Mouse (Mus musculus) kidney, postnatal 4 days (tissue): ENCODE measurements around the gene Dnajc4.

ENCODE experiments used
- DNase-seq, 2 experiments: peaks; one replicate each; pipeline ENCODE4 v3.0.0; 2021; ENCODE audit warnings: mixed read lengths in 2 of 2

Dnajc4 gene

DNA sequence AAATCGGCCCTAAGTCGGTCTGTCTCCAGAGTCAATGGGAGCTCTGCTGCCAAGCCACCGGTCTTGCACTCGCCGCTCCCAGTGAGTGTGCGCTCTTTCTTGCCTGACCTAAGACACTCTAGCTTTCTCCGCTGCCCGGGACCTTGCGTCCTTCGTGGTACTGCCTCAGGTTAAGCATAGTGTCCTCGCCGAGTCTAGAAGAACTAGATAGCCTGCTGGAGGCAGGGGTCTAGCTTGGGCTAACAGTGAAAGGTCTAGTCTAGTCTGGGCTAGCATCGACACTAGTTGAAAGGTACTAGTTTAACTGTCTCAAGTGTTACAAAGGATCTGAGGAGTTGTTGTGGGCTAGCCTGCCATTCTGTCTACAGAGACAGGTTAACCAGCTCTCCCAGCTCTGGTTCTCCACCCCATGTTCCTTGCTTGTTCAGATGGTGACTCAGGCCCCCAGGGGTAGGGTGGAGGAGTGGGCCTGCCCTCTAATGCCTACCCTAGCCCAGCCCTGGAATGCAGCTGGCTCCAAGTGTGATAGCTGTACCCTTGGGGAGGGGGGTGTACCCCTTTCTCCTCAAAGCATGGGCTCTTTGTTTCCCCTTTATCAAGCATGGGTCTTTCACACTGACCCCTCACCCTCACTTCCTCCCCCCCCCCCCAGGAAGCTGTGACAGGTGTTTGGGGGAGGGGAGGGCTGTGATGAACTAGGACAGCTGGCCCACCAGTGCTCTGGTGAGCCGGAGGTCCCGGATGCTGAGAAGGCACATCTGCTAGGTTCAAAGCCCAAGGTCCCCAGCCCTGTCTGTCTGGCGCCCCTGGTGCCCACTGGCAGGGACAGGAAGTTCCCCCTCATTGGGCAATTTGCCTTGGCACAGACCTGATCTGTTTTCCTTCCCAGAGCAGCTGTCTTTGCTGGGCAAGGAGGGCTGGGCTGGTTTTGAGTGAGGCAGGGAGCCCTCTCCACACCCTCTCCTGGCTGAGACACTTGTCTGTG lies 16.5 kb downstream of the Dnajc4 start, which contains the start of gene Plcb3:
Gene Plcb3 (minus strand): TSS at position 934 of the 985 bp plus-strand sequence.
- DNase-seq, result peak; percentile 70 to 81

DNA sequence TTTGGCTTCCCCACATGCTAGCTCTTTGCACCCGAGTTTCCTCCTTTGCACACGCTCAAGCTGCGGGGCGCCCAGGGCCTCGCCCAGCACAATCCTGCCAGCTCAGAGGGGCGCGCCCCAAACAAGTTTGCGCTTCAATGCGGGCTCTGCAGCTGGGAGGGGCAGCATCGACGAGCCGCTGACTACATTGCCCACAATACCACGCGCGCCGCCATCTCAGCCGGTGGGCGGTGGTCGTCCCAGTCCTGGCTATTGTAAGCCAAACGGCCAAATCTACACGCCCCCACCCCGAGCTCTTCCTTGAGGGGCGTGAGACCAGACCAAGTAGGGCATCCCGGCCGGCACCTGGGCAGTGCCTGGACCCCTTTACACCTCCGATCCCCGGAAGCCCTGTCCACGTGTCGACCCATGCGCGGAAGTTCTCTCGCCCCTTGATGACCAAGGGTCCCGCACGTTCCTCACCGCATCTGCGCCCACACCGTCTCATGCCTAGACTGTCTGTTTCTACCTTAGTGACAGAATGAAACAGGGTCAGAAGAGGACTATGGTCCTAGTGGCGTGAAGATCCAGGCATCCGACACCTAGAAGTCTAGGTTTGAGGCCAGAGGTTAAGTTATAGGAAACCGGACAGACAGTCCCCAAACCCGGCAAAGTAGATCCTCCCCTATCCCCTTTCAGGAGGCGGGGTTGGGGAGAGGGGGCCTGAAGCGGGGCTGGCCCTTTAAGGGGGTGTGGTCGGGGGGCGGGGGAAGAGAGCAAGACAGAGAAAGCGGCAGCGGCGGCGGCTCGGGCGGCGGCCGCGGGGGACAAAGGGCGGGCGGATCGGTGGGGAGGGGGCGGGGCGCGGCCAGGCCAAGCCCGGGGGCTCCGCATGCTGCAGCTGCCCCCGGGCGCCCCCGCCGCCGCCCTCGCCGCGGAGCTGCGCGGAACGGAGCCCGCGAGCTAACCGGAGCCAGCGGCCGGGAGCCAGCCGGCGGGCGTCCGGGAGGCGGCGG lies 17.9 kb downstream of the Dnajc4 start, which contains the start of gene Ppp1r14b:
Gene Ppp1r14b (plus strand): TSS at position 758 of the 995 bp plus-strand sequence.
- peak; percentile 92 to 95 for DNase-seq

DNA sequence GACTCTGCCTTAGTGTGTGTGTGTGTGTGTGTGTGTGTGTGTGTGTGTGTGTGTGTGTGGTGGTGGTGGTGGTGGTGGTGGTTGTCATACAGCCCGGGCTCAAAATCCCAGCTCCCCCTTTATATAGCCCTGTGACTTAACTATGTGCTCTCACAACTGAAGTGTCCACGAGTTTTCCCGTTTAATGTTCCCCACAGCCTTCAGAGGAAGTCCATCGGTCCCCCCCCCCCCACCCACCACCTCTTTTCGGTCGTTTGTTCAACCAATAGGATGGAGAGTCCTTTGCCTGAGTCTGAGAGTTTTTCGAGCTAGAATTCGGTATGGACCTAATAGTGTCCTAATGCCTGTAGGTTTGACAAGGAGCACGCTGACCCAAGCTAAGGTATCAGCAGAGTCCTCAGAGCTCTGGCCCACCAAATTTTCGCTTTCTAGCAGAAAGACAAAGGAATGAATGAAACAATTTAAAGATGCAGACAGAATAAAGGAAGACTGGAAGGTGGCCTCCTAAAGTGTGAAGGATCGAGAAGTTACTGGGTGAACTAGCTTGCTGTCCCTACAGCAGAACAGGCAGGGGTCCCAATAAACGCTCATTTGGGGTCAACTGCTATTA lies 18.7 kb downstream of the Dnajc4 start:
- DNase-seq, result no peak

DNA sequence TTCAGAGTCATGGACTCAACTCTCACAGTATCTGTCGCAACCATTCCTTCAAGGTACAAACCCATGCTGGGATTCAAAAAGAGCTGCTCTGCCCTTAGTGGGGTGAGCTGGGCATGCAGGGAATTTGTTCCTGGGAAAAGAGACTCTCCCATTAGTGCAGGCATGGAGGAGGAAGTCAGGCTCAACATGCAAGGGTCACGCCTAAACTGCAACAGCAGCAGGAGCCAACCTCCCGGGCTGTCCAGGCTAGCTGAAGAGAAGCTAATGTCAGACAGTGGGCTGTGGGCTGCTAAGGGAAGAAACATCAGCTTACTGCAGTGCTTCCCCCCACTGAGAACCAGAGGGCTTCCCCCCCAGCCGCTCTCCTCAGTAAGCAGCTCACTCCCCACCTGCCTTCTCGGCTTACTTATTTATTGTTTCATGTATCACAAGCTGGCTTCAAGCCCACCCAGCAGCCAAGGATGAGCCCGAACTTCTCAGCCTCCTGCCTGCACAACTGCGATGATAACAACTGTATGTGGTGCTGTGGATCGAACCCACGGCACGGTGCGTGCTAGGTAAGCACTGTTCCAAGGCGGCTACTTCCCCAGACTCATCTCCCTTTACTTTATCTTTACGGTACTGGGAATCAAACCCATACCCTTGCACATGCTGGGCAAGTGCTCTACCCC lies 20.0 kb downstream of the Dnajc4 start:
- no peak for DNase-seq

DNA sequence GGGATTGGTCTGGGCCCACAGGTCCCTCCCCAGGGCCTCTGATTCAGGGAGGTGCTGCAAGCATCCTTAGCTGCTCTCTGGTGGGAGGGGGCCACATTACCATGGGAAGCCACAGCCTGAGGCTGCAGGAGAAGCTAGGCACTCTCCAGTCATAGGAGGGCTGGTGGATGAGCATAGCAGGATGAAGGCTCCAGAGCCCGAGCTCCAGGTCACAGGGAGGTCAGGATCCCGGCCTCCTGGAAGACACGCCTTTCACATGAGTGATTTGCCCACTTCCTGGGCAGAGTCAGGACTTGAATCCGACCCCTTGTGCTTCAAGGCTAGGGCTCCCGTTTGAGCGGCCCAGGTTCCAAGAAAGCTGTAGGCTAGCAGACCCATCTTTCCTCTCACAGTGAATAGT lies 20.7 kb downstream of the Dnajc4 start:
- no peak for DNase-seq

DNA sequence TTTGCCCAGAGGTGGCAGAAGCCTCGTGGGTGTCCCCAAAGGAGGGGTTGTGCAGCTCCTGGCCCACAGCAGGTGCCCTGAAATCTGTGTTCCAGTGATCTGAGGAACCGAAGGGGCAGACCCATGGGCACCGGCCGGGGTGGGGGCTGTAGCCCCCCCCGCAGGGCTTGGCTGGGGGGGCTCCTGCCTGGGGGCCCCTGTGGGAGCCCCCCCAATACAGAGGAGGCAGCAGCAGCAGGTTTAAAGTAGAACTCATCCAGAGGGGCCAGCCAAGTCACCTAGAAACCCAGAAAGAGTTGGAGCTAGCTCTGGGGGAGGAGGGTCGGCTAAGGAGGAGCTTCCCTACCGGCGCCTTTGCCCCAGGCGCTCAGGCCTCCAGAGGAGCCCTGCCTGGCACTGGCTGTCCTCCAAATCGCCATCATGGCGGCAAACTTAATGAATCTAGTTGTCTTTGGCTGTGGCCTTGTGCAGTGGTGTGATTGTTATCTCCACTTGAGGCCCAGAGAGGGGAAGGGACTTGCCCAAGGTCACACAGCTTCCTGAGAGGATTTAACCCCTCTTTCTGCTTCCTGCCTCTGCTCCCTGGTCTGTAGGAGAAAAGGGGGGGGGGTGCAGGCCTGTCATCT lies 21.8 kb downstream of the Dnajc4 start:
- DNase-seq, result peak in 1 of 2 experiments; percentile 37

DNA sequence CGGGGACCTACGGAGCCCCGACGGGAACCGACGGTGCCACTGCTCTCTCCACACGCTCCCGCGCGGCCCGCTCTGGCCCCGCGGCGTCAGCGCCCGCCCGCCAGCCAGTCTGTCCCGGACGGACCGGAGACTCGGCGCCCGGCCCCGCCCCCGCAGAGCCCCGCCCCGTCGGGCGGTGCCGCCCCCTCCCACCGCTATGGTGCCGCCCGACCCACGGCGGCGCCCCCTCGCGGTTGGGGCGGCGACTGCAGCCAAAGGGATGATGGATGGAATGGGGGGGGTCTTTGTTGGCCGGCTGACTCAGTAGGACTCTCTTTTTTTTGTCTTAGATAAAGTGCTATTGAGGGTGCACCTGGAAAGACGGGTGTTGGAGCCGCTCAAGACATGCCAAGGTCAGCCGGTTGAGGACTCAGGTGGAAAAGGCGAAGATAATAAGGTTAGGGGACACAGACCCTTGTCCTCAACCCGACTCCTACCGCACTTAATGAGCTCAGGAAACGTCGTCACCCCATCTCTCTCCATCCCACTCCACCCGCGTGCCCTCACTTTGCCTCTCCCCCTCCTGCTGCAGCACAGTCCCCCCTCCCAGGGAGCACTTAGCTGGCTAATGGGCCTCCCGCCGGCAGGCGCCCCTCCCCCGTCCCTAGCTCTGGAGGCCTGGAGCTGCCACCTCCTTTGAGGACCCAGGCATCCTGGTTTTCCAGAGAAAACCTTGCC lies 22.5 kb downstream of the Dnajc4 start:
- peak; percentile 86 to 91 for DNase-seq

DNA sequence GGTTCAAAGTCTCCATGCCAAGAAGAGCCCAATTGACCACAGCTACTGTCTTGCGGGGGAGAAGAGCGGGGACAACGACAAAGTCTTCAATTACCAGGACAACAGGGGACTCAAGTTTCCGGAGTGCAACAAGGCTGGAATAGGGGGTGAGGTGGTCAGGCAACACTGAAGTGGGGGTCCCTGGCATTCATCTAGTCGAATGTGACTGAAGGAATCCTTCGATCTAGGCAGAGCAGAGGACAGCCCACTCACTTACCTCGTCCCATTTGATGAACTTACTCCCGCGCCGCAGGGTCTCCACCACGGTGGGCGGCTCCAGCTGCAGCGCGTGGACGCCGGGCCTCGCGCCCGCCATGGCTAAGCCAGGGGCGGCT lies 23.1 kb downstream of the Dnajc4 start:
- no peak for DNase-seq

DNA sequence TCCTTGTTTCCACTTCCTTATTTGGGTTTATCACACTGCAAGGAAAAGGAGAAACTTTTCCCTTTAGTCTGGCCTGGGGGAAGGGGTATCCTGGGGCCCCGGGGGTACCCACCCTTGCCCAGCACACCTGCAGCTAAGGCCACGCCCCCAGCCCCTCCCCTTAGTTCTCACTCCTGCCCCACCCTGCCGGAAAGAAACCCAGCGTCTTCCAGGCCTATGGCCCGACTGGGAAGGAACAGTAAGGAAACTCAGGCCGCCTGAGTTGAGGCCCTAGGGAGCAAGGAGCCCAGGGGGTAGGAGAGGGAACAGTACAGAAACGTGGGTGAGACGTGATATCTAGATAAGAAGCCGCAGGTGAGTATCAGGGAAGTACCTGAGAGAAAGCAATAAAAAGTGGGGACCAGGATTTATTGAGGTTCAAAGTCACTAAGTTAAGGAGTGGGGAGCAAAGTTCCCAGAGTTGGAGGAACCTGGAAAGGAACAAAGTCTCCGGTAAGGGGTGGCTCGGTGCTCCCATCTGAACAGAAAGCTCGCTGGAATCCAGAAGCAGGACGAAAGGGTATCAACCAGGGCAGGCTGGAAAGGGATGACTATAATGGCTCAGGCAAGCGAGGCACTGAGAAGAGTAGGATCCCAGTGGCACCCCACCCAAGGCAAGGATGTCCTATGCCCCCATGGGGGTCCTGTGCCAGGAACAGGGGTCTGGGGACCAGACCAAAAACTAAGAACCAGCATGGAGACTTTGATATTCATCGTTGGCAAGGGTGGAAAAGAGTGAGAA lies 23.7 kb downstream of the Dnajc4 start:
- DNase-seq, result peak; percentile 66 to 77

DNA sequence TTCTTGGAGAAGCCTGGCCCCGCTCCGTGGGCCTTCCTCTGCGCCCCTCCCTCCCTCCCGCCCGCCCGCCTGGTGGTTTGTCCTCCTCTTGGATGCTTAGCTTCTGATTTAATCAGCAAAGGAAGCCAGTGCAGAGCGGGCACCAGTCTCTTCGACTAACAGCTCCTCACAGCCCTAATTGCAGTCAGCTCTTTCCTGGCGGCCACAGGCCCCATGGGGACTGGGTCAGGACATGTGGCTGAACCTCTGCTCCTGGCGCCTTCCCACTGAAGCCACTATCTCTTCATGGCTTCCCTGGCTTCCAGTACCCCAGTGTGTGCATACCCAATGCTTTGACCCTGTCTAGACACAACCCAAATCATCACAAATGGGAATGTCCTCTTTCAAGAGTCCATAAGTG lies 35.9 kb downstream of the Dnajc4 start:
- no peak for DNase-seq

DNA sequence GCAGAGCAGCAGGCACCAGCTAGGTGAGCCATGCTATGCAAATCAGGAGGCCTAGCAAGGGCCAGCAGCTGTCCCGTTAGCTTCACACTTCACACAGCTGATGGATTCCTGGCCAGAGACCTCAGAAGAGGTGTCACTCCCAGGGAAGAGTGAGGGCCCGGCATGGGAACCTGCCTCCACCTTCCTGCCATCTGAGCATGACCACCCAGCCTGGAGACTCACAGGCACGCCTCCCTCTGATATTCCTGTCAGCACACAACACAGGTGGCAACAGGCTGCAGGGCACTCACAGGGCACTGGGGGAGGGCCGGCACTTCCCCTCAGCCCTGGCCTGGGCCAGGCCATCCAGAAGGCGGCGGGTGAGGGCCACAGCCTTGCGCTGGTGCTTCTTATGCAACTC lies 36.9 kb downstream of the Dnajc4 start:
- no peak for DNase-seq

DNA sequence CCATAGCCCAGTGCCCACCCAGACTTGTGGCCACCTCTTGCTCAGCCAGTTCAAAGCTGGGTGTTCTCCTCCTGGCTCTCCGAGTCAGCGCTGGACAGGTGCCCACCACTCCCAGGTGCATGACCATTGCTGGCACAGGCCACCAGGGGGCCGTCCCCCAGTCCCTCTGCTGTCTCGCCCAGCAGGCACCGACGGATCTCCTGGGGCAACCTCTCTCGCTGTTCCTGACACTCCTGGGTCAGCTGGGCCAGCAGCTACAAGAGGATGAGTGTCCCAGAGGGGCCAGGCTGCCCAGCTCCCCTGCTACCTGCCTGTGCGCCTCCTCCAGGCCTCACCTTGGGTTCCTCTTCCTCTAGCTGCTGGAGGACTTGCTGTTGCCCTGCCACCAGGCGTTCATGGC lies 38.3 kb downstream of the Dnajc4 start:
- peak; percentile 73 to 80 for DNase-seq

DNA sequence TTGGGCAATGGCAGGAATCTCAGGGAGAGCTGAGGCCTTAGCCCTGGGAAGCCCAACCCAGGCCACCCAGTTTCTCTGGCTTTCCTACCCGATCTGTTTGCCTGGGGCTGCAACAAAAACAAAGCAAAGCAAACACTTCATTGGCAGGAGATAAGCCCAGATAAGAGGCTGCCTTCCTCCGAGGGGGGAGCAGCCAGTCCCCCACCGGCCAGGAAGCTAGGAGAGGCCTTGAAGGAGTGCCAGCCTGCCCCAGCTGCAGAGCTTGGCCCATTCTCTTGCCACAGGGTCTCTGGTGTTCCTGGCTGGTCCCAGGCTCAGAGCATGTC lies 39.7 kb downstream of the Dnajc4 start:
- peak; percentile 52 to 63 for DNase-seq

DNA sequence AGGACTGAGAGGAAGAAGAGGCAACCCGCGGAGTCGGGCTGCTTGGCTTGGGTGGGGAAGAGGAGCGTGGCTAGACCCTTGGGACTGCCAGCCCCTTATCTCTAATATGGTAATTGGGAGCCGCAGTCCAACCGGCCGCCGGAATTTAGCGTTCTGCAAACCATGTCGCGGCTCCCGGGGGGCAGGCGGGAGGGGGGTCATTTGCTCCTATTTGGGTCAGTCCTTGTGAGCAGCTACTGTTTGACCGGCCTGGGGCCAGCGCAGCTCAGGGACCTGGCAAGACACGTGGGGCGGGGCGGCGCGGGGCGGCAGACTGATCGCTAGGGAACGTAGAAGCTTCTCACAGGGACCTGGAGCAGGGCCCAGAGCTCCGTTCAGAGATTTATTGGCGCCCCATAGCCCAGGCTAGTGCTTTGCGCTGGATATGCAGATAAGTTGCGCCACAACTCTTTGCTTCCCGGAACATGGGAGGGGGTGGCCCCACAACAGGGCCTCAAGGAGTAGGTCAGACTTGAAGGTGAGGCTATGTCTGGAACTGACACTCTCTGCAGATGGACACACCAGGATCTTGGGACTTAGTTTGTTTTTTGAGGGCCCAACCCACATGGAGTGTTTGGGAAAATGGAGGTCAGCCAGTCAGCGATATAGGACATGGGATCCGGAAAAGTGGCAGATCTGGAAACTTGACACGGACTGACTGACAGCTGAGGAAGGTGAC lies 40.2 kb downstream of the Dnajc4 start:
- DNase-seq, result peak; percentile 85 to 91

DNA sequence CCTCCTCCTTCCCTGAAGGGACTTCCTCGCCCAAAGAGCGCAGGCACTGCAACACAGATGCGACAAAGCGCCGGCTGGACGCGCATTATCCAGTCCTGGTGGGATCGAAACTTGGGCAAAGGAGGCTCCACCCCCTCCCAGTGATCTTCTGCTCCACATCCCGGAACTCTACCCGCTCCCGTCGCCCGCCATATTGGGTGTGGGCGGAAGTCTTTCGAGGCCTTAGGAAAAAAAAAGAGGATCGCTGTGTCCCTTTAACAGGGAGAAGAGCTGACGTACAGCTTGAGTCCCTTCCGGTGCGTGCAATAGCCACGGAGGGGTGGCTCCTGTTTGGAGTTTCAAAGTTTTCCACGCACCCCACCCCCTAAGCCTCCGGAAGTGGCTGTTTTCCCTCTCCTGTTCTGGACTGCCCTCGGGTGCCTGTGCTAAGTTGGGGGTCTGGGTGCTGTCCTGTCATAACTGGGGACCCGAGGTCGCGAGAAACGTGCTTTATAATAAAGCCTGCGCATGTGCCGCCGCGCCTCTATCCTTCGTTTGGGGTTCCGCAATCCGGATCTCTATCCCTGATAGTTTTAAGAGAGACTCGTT lies 40.9 kb downstream of the Dnajc4 start:
- DNase-seq, result peak; percentile 95 to 96

DNA sequence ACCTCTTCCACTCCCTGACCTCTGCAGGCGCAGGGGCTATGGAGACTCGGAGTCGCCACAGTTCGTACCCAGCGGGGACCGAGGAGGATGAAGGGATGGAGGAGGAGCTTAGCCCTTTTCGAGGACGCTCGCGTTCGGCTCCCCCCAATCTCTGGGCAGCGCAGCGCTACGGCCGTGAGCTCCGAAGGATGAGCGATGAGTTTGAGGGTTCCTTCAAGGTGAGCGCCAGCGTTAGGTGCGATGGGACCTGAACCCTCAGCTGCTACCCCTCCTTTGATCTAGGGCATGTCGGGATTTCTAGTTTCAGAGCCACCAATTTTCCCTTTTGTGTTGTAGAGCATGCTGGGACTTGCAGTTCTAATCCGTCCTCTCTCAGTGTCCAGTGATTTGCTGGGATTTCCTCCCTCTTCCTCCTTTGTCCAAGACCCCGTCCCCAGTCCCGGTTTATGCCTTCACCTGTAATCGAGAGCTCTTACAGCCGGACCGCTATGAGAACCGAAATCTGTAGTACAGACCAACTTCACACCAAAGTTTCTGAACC lies 41.7 kb downstream of the Dnajc4 start:
- peak; percentile 62 to 69 for DNase-seq

DNA sequence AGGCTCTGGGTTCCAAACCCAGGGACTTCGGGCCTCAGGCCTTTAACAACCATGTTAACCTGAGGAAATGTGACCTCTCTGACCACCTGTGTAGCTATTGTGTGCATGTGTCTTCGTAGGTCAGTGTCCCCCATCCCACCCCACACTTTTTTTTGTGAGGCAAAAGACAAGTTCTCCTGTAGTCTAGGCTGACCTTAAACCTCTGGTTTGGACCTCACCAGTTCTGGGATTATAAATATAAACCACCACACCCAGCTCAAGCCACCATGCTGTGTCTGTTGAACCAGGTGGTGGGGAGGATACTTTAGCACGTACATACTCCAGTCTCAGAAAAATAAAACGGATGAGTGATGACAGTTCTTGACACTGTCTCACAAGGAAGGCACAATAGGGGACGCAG lies 42.4 kb downstream of the Dnajc4 start:
- no peak for DNase-seq

DNA sequence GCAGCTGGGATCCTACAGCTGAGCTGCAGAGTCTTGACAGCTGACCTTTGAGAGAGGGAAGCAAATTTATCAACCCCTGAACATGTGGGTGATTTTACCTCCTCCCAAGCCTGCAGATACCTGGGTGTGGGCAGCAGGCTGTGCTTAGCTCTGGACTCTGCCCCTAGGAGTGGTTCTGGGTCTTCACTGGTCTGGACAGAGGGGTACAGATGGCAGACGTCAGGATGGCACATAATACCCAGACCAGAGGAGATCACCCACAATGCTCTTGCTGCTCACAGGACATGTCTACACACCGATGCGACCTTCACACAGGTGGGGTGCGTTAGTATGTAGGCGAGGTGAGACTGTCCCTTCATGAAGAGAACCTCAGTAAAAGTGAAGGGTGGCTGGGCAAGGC lies 42.8 kb downstream of the Dnajc4 start:
- no peak for DNase-seq

DNA sequence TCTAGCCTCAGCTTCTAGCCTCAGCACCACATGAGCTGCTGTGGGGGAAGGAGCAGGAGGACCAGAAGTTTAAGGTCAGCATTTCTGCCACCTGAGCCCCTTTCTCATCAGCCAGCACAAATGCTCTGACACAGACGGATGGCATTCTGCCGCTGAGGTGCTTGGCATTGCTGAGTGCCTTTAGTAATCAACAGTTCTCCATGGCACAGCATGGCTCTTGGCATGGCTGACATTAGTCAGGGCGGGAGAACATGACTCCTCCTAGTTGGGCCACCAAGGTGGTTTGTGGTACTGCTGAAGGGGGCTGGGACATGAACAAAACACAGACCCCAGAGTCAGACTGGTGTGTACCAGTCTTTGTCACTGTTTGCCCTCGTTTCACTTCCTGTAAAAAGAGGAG lies 44.2 kb downstream of the Dnajc4 start:
- DNase-seq, result no peak
